Mouse (Mus musculus) heart, adult 2 months (tissue): ENCODE results near the gene Mab21l3. TPM values are rescaled to one million over a fixed set of nuclear protein-coding genes. Genes with fewer than 3 reads are reported as not detected.

Source experiments
- DNase-seq, 2 experiments: peaks; one replicate each; pipeline ENCODE4 v3.0.0; 2021
- H3K27ac ChIP-seq: fragments of 200-600 bp; 2 replicates; pipeline ENCODE4 v1.8.1; 2022
- H3K27me3 ChIP-seq: fragments of 200-500 bp; 2 replicates; pipeline ENCODE4 v1.6.1; 2012; ENCODE audit warnings: mild to moderate bottlenecking, low read length, inconsistent platforms, mixed read lengths; ENCODE audit not compliant: control insufficient read depth, insufficient read depth
- H3K36me3 ChIP-seq: fragments of 200-500 bp; 2 replicates; pipeline ENCODE4 v1.6.1; 2012; ENCODE audit warnings: low read length, inconsistent platforms; ENCODE audit not compliant: control insufficient read depth, insufficient read depth
- H3K4me1 ChIP-seq: fragments of 200-500 bp; 2 replicates; pipeline ENCODE4 v1.6.1; 2011; ENCODE audit warnings: low read length; ENCODE audit not compliant: control insufficient read depth, insufficient read depth
- H3K4me3 ChIP-seq: fragments of 200-600 bp; 2 replicates; pipeline ENCODE4 v1.8.1; 2022
- H3K79me2 ChIP-seq: fragments of 200-500 bp; replicated peaks from 2 replicates; pipeline ENCODE4 v1.6.1; 2012; ENCODE audit warnings: mild to moderate bottlenecking, inconsistent platforms, low read length, moderate library complexity, mixed read lengths; ENCODE audit not compliant: control insufficient read depth, insufficient read depth
- H3K9ac ChIP-seq: fragments of 200-500 bp; 2 replicates; pipeline ENCODE4 v1.6.1; 2012; ENCODE audit warnings: low read depth, mild to moderate bottlenecking, control low read depth, inconsistent platforms, low read length, mixed read lengths
- CTCF ChIP-seq: fragments of 200-600 bp; IDR thresholded peaks from 2 replicates; pipeline ENCODE4 v1.8.1; 2022; ENCODE audit warnings: antibody characterized with exemption, mild to moderate bottlenecking, moderate library complexity
- EP300 ChIP-seq: fragments of 200-500 bp; IDR thresholded peaks from 2 replicates; pipeline ENCODE4 v1.6.1; 2011; ENCODE audit warnings: low read depth, low read length, control low read depth; ENCODE audit not compliant: insufficient read depth
- POLR2A ChIP-seq: fragments of 200-500 bp; IDR thresholded peaks from 2 replicates; pipeline ENCODE4 v1.6.1; 2011; ENCODE audit warnings: mild to moderate bottlenecking, low read depth, low read length, control low read depth; ENCODE audit not compliant: insufficient read depth
- WGBS: fragments of 180-500 bp; shearing (Covaris S2); methylation state at CpG from one replicate; pipeline ENCODE4 v1.1.7; 2018; 5-methylcytosine and 5-hydroxymethylcytosine counted together
- intact Hi-C: fragments of 180-260 bp; cut with DNase I; formaldehyde crosslinking; loops from one replicate; pipeline ENCODE4 v1.15.1; 2025
- polyA plus RNA-seq: library from polyadenylated mRNA; depleted of rRNA; stranded (reverse); fragments of >200 nt; gene quantifications from 2 replicates; pipeline ENCODE4 v1.2.3, GENCODE M21; 2012
- total RNA-seq, 2 experiments: library from RNA; stranded (reverse); gene quantifications; 2 replicates each; pipeline ENCODE4 v1.2.3; 2021

The Mab21l3 gene
- total and polyA plus RNA-seq, 3 experiments: 0.16 TPM; not detected in 2

DNA sequence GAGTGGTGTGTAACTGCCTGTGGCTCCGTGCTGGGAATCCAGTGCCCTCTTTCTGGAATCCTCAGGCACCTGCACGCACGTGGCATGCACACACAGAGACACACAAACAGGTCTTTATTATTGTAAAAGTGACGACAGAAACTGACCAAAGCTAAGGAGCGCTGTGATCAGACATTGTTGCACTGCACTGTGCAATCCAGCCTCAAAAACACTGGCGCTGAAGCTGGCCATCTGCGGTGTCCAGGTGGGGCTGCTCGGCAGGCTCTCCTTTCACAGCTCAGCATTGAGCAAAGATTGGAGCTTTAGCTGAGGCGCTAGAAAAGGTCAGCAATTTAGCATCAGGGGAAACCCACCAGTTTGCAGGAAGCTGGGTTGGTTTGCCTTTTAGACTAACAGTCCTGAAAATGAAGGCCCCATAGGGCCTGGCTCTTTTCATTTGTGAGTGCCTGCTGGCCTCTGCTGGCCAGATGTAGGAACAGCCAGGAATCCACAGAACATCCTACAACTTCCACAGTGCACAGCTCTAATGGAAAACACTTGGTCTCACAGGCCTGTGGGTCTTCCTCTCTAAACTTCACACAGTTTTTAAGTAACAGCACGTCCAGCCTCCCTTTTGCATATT, 36.3 kb downstream of the Mab21l3 start:
- Histone ChIP-seq H3K79me2 (no peaks in the 10 kb centered on the region), H3K9ac (no peak overlapping the region), H3K27ac (no peak overlapping the region), H3K36me3 (no peaks in the 10 kb centered on the region), H3K27me3 (no peaks in the 10 kb centered on the region), H3K4me3 (no peak overlapping the region), H3K4me1 (no peaks in the 10 kb centered on the region)
- DNase-seq: peak; percentile 54 to 76
- 66% methylated on average over 10 of the region's 10 CpGs for WGBS
- TF ChIP-seq POLR2A (no peak), CTCF (peak; percentile 97), EP300 (peak; percentile 93)
- intact Hi-C loops: loop anchor here (1.0 to 5.0 kb wide), 4 partner anchors 319 to 840 kb away; no protein-coding TSS in a partner anchor

GRCm38 (mm10) chr3:101811931-101812330, 36.8 kb downstream of the Mab21l3 start:
- Histone ChIP-seq H3K4me1 (peaks cover 1% of the 10 kb centered on the region; the same call in 1 of the 2 replicates), H3K9ac (no peak overlapping the region), H3K27me3 (no peaks in the 10 kb centered on the region), H3K36me3 (no peaks in the 10 kb centered on the region), H3K27ac (no peak overlapping the region), H3K79me2 (no peaks in the 10 kb centered on the region), H3K4me3 (no peak overlapping the region)
- TF ChIP-seq POLR2A (no peak), CTCF (no peak), EP300 (no peak)
- 55% methylated on average over 4 of the region's 4 CpGs for WGBS
- intact Hi-C loops: loop anchor here (1.0 to 5.0 kb wide), 4 partner anchors 319 to 840 kb away; no protein-coding TSS in a partner anchor
- no peak for DNase-seq

GRCm38 (mm10) chr3:101807646-101808045, 41.1 kb downstream of the Mab21l3 start:
- intact Hi-C loops: loop anchor here (5.0 kb wide), 1 partner anchor 95 kb away; no protein-coding TSS in a partner anchor
- Histone ChIP-seq H3K4me1 (peaks cover 5% of the 10 kb centered on the region), H3K9ac (no peak overlapping the region)

DNA sequence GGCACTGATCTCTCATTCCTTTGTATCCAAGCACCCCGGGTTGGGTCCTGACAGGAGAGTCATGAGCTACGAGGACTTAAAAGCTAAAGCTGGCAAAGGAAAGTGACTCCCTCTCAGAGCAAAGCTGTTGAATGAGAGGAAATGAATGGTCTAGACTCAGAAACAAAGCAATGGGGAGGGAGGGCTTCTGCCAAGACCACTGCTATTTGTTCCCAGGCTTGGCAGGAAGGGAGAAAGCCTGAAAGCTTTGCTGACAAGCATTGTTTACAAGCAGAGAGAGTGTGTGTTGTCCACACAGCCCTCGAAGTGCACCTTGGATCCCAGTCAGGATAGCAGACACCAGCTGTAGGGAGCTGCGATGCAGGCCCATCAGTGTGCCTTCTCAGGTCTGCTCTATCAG, 41.8 kb downstream of the Mab21l3 start:
- Histone ChIP-seq H3K27ac (no peak overlapping the region), H3K9ac (no peak overlapping the region), H3K4me3 (no peak overlapping the region), H3K27me3 (no peaks in the 10 kb centered on the region), H3K4me1 (peaks cover 5% of the 10 kb centered on the region), H3K79me2 (no peaks in the 10 kb centered on the region), H3K36me3 (no peaks in the 10 kb centered on the region)
- no peak for DNase-seq
- intact Hi-C loops: loop anchor here (1.0 to 5.0 kb wide), 4 partner anchors 95 to 313 kb away; no protein-coding TSS in a partner anchor
- WGBS: 53% methylated on average over 4 of the region's 4 CpGs
- TF ChIP-seq POLR2A: no peak
- TF ChIP-seq CTCF: no peak
- TF ChIP-seq EP300: no peak

More at GRCm38 (mm10) chr3:101807646-101808045, 41.1 kb downstream of the Mab21l3 start:
- 81% methylated on average over 6 of the region's 6 CpGs for WGBS
- H3K79me2 ChIP-seq: no peaks in the 10 kb centered on the region
- DNase-seq: no peak
- TF ChIP-seq POLR2A (no peak), EP300 (no peak), CTCF (no peak)
- H3K4me3 ChIP-seq: no peak overlapping the region
- no peaks in the 10 kb centered on the region for H3K36me3 ChIP-seq
- H3K27me3 ChIP-seq: no peaks in the 10 kb centered on the region
- no peak overlapping the region for H3K27ac ChIP-seq

- no peaks in the 10 kb centered on the region for H3K27me3 ChIP-seq
- intact Hi-C loops: loop anchor here (1.0 to 5.0 kb wide), 4 partner anchors 94 to 312 kb away; no protein-coding TSS in a partner anchor
- peak; percentile 89 to 92 for DNase-seq
- no peak overlapping the region for H3K4me3 ChIP-seq
- no peaks in the 10 kb centered on the region for H3K36me3 ChIP-seq
- 2% methylated on average over 16 of the region's 16 CpGs for WGBS
- H3K9ac ChIP-seq: peak overlapping the region; percentile 28
- no peaks in the 10 kb centered on the region for H3K79me2 ChIP-seq
- peaks cover 5% of the 10 kb centered on the region for H3K4me1 ChIP-seq
- TF ChIP-seq EP300 (peak; percentile 89), POLR2A (peak; percentile 68; the same call in 1 of the 2 replicates), CTCF (peak; percentile 94)
- peak overlapping the region; percentile 91 for H3K27ac ChIP-seq
Measured at GRCm38 (mm10) chr3:101806149-101806548, 42.6 kb downstream of the Mab21l3 start.

- 39% methylated on average over 13 of the region's 13 CpGs for WGBS
- peak; percentile 57 to 77 for DNase-seq
- intact Hi-C loops: loop anchor here (1.0 to 5.0 kb wide), 5 partner anchors 93 to 311 kb away; no protein-coding TSS in a partner anchor
- Histone ChIP-seq H3K27ac (peak overlapping the region; percentile 91), H3K9ac (no peak overlapping the region), H3K36me3 (no peaks in the 10 kb centered on the region), H3K4me1 (peaks cover 5% of the 10 kb centered on the region), H3K27me3 (no peaks in the 10 kb centered on the region), H3K4me3 (no peak overlapping the region), H3K79me2 (no peaks in the 10 kb centered on the region)
- TF ChIP-seq CTCF (no peak), EP300 (peak; percentile 96)
Measured at GRCm38 (mm10) chr3:101805562-101806004, 43.2 kb downstream of the Mab21l3 start.
